Mouse (Mus musculus): ENCODE data around the gene Glo1.

The Glo1 gene

GRCm38 (mm10) chr17:30536651-30537050 is 90.0 kb downstream of the Glo1 start:
- DNase-seq (ENCODE audit: low read depth, low spot score): no peak
